Mouse (Mus musculus) midbrain, embryonic 16.5 days (tissue): ENCODE measurements around the gene Whrn. TPM values are rescaled to one million over a fixed set of nuclear protein-coding genes. Genes with fewer than 3 reads are reported as not detected.
A peak's percentile ranks its signal among the peaks of the same experiment; 100 is the strongest.

Experiments used
- ATAC-seq: fragments of 200-750 bp; cut with Nextera tagmentation; 2 replicates; pipeline ENCODE4 v1.8.0; 2017; ENCODE audit warnings: moderate TSS enrichment
- H3K27ac ChIP-seq: fragments of 300-500 bp; sonication (generic); 2 replicates; pipeline ENCODE4 v1.5.1; 2014; ENCODE audit warnings: mild to moderate bottlenecking, low read length, mixed read lengths
- H3K27me3 ChIP-seq: fragments of 300-500 bp; sonication (generic); 2 replicates; pipeline ENCODE4 v1.6.1; 2014; ENCODE audit warnings: low read depth, low read length, mixed read lengths; ENCODE audit not compliant: control insufficient read depth, insufficient read depth
- H3K36me3 ChIP-seq: fragments of 300-500 bp; sonication (generic); 2 replicates; pipeline ENCODE4 v1.6.1; 2014; ENCODE audit warnings: mild to moderate bottlenecking, low read length, moderate library complexity, mixed read lengths; ENCODE audit not compliant: control insufficient read depth, insufficient read depth
- H3K4me1 ChIP-seq: fragments of 300-500 bp; sonication (generic); 2 replicates; pipeline ENCODE4 v1.6.1; 2014; ENCODE audit warnings: mild to moderate bottlenecking, low read length, mixed read lengths; ENCODE audit not compliant: control insufficient read depth, insufficient read depth
- H3K4me2 ChIP-seq: fragments of 300-500 bp; sonication (generic); 2 replicates; pipeline ENCODE4 v1.6.1; 2014; ENCODE audit warnings: mild to moderate bottlenecking, low read length, mixed read lengths
- H3K4me3 ChIP-seq: fragments of 300-500 bp; sonication (generic); 2 replicates; pipeline ENCODE4 v1.5.1; 2014; ENCODE audit warnings: low read depth, mild to moderate bottlenecking, low read length, moderate library complexity, mixed read lengths
- H3K9ac ChIP-seq: fragments of 300-500 bp; sonication (generic); 2 replicates; pipeline ENCODE4 v1.6.1; 2014; ENCODE audit warnings: low read depth, low read length, mixed read lengths
- H3K9me3 ChIP-seq: fragments of 300-500 bp; sonication (generic); replicated peaks from 2 replicates; pipeline ENCODE4 v1.6.1; 2014; ENCODE audit warnings: mild to moderate bottlenecking, low read length, mixed read lengths; ENCODE audit not compliant: control insufficient read depth, poor library complexity, severe bottlenecking
- WGBS: fragments of 180-500 bp; shearing (Covaris S2); extraction: QIAGEN DNeasy Blood & Tissue Kit; methylation state at CpG from one replicate; pipeline ENCODE4 v1.1.7; 2014; 5-methylcytosine and 5-hydroxymethylcytosine counted together
- polyA plus RNA-seq: library from polyadenylated mRNA; unstranded; fragments of >200 nt; fragmentation: Nextera tagmentation; extraction: Ambion mirVana; gene quantifications from 2 replicates; pipeline ENCODE4 v1.2.1, GENCODE M21; 2015

The Whrn gene
- polyA plus RNA-seq, 1 experiment from 2014 or later, result 4.9 TPM

DNA sequence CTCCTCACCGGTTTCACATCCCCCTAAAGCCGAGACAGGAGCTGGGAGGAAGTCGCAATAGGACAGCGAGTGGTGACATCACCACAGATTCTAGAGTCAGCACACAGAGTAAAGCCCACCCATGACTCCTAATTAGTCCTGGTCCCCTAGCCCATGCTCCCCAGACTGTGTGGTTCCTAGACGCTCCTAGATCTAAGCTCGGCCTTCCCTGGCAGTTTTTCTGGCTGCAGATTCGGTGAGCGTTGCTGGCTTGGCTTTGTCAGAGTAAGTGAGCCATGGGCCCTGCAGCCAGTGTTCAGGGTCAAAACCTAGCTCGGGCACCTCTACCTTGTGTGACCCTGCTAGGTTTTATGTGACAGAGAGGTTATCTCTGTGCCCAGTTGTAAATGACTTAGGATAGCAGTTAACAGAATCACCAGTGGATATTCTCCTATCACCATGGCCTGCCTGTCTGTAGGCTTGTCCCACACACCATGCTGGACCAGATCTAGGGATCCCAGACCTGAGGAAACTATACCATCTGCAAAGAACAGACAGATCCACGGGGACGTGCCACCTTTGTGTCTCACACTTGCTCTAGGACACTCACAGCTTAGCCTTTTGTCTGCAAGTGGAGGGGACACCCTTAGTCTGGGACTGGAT is 105.8 kb downstream of the Whrn start:
- WGBS, result 35% methylated on average over 11 of the region's 11 CpGs
- ATAC-seq, result peak; percentile 61
- H3K27ac ChIP-seq, result peak overlapping the region; percentile 58
- H3K36me3 ChIP-seq, result peaks cover 2% of the 10 kb centered on the region; the same call in 1 of the 2 replicates
- H3K4me3 ChIP-seq, result no peak overlapping the region
- no peaks in the 10 kb centered on the region for H3K27me3 ChIP-seq
- H3K4me1 ChIP-seq, result peaks cover 6% of the 10 kb centered on the region; the same call in 1 of the 2 replicates
- H3K4me2 ChIP-seq, result no peak overlapping the region
- no peak overlapping the region for H3K9ac ChIP-seq
- no peaks in the 10 kb centered on the region for H3K9me3 ChIP-seq

DNA sequence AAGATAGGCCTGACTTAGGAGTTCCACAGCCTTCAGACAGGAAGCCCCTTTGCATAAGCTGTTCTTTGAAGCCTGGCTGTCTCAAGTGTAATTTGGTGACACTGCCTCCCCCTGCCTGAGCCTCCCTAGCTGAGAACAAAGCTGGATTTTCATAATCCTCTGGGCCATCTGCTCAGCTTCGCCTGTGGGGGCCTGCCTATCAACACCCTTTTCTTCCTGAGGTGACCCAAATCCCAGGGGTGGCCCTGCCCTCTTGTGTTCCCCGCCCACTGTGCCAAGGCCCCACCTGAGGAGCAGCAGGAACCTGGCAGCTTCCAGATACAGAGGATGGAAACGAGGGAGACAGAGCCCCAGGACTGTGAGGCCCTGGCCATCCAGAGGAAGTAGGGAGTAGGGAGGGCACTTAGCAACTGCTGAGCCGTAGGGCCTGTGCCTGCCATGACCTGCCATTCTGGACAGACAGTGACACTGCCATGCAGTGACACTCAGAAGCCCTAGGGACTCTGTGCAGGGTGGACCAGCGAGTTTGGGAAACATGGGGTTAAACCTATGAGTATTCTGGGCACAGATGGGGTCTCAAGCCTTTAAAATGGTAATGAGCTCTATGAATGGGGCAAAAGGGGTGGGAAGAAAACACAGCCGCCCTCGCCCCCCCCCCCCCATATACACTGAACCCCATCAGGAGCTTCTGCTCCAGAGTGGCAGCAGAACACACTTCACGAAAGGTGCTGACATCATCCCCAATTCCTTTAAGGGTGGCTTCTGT is 106.5 kb downstream of the Whrn start:
- Histone ChIP-seq H3K4me1 (peaks cover 6% of the 10 kb centered on the region; the same call in 1 of the 2 replicates), H3K9ac (no peak overlapping the region; the same call in 1 of the 2 replicates), H3K4me3 (no peak overlapping the region), H3K9me3 (no peaks in the 10 kb centered on the region), H3K4me2 (no peak overlapping the region), H3K27me3 (no peaks in the 10 kb centered on the region), H3K36me3 (0 out of 2 replicates have a peak, but pooled peaks cover 2% of the 10 kb centered on the region), H3K27ac (peak overlapping the region; percentile 58)
- ATAC-seq, result peak; percentile 76
- 7% methylated on average over 8 of the region's 8 CpGs for WGBS

DNA sequence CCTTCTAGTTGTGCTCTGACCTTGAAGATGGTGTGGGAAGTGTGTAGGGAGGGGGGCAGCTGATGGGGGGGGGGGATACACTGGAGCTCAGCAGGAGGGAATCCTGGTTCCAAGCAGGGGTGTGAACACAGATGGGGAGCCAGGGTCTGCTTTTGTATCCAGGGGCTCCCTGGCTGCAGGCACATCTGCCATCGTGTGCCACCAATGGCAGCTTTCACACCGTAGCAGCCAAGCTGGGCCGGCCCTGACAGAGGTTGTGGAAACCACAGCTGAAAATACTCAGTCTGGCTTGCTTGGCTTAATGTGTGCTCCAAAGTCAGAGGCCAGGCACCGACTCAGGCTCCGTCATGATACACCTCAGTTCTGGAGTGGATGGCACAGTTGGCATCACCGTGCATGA is 107.8 kb downstream of the Whrn start:
- Histone ChIP-seq H3K9ac (no peak overlapping the region), H3K9me3 (no peaks in the 10 kb centered on the region), H3K36me3 (no peaks in the 10 kb centered on the region), H3K4me2 (no peak overlapping the region), H3K4me3 (no peak overlapping the region), H3K27ac (no peak overlapping the region), H3K27me3 (no peaks in the 10 kb centered on the region), H3K4me1 (peaks cover 6% of the 10 kb centered on the region; the same call in 1 of the 2 replicates)
- no peak for ATAC-seq
- 51% methylated on average over 6 of the region's 6 CpGs for WGBS

DNA sequence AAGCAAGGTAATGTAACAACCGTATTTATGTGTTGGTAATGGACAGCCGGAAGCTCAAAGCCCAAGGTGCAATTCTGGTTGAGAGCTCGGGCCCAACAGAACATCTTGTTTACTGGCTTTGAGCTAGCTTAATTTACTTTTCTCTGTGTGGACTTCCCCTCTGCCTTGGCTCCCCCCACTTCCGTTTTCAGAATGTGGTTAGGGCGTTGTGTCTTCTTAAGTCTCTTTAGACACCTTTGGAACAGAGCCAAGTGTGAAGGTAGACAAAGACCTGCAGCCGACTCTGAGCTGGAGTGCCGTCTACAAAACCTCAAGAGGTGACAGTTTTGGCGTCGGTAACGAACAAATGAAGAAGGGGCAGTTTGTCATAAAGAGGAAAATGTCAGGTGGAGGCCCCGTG is 110.0 kb downstream of the Whrn start:
- H3K27me3 ChIP-seq, result no peaks in the 10 kb centered on the region
- no peaks in the 10 kb centered on the region for H3K9me3 ChIP-seq
- no peaks in the 10 kb centered on the region for H3K36me3 ChIP-seq
- no peak for ATAC-seq
- no peak overlapping the region for H3K4me2 ChIP-seq
- H3K9ac ChIP-seq, result no peak overlapping the region
- peaks cover 6% of the 10 kb centered on the region; the same call in 1 of the 2 replicates for H3K4me1 ChIP-seq
- H3K4me3 ChIP-seq, result no peak overlapping the region
- H3K27ac ChIP-seq, result no peak overlapping the region
- 76% methylated on average over 11 of the region's 11 CpGs for WGBS

DNA sequence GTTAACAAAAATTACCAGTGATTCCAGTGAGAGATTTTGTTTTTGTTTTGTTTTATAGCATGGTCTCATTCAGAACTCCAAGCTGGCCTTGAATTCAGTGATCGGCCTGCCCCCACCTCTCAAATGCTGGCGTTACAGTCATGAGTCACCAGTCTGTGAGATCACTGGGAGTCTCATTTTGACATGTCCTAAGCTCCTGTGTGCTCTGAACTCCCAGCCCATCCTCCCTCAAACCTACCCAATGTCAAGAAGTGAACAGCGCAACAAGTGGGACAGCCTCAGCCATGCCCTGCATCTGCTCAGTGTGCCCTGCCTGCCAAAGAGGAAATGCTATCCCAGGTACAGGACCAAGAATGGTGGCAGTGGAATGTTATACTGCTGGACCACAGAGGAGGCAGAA is 110.5 kb downstream of the Whrn start:
- no peak for ATAC-seq
- no peaks in the 10 kb centered on the region for H3K27me3 ChIP-seq
- no peaks in the 10 kb centered on the region for H3K9me3 ChIP-seq
- peaks cover 6% of the 10 kb centered on the region; the same call in 1 of the 2 replicates for H3K4me1 ChIP-seq
- no peaks in the 10 kb centered on the region for H3K36me3 ChIP-seq
- no peak overlapping the region for H3K4me2 ChIP-seq
- WGBS, result 95% methylated on average over 3 of the region's 3 CpGs
- no peak overlapping the region for H3K27ac ChIP-seq
- no peak overlapping the region for H3K4me3 ChIP-seq
- no peak overlapping the region for H3K9ac ChIP-seq

DNA sequence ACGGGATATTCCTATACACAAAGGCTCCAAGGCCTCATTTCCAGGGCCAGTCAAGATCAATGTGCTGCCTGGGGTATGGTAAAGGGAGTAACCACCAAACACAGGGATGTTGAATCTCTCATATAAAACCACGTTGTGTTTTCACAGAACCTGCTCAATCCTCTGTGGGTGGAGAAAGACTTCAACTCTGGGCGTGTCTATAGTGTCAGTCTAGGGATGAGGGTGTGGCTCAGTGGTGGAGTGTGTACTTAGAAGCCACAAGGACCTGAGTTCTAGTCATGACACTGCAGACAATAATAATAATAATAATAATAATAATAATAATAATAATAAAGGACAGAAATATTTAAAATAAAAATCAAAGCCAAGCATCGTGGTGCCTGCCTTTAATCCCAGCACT is 111.5 kb downstream of the Whrn start:
- WGBS, result 92% methylated on average over 4 of the region's 4 CpGs
- H3K9ac ChIP-seq, result no peak overlapping the region
- H3K4me1 ChIP-seq, result peaks cover 4% of the 10 kb centered on the region; the same call in 1 of the 2 replicates
- H3K4me3 ChIP-seq, result no peak overlapping the region
- no peak overlapping the region for H3K4me2 ChIP-seq
- no peaks in the 10 kb centered on the region; the same call in 1 of the 2 replicates for H3K36me3 ChIP-seq
- no peaks in the 10 kb centered on the region for H3K27me3 ChIP-seq
- no peak for ATAC-seq
- H3K27ac ChIP-seq, result no peak overlapping the region
- no peaks in the 10 kb centered on the region for H3K9me3 ChIP-seq

DNA sequence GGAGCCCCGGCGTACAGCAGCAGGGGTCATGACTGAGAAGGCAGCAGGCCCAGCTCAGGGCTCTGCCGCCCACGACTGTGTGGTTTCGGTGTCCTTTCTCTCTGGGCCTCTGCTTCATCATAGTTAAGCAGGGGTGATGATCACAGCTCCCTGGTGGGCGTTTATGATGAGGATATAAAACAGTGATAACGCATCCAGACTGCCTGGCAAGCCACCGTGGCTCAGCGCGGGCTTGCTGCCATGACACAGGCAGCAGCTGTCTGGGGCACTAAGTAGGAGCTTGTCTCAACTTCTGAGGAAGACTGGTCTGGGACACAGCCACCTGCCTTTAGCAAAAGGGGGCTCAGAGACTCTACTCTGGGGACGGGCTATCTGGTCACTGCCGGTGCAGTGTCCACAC is 112.3 kb downstream of the Whrn start:
- no peak overlapping the region for H3K9ac ChIP-seq
- 89% methylated on average over 12 of the region's 12 CpGs for WGBS
- H3K9me3 ChIP-seq, result no peaks in the 10 kb centered on the region
- no peak overlapping the region for H3K27ac ChIP-seq
- H3K4me1 ChIP-seq, result no peaks in the 10 kb centered on the region; the same call in 1 of the 2 replicates
- no peaks in the 10 kb centered on the region for H3K27me3 ChIP-seq
- H3K36me3 ChIP-seq, result no peaks in the 10 kb centered on the region; the same call in 1 of the 2 replicates
- H3K4me2 ChIP-seq, result no peak overlapping the region
- ATAC-seq, result no peak
- no peak overlapping the region for H3K4me3 ChIP-seq

DNA sequence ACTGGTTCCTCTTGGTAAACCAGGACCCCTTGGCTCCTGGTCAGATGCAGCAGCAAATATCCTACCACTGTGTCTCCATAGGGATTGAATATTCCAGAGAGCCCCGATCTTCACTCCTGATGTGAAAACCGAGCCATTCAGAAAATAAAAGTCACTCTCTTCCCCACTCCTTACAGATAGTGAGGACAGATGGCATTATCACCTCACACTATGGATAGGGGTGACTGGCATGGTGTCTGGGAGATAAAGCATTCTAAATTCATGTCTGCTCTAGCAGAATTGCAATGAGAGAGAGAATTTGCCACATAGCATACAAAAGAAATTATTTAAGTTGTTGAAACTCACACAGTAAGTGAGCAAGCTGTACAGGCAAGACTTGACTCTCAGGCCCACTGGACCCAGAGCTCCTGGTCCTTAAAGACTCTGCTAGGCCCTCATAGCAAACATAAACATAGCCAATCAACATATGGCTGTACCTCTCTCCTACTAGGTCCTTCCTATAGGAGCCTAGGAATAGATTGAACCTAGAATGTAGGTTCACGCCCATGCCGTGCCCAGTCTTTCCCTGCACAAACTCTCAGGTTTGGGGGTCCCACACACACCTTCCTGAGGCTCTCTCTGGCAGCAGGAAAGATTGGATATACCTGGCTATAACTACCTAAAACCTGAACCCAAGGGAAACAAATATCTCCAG is 113.0 kb downstream of the Whrn start:
- no peak overlapping the region for H3K9ac ChIP-seq
- no peaks in the 10 kb centered on the region; the same call in 1 of the 2 replicates for H3K36me3 ChIP-seq

More for the DNA sequence above, 113.0 kb downstream of the Whrn start:
- 94% methylated on average over 4 of the region's 4 CpGs for WGBS
- Histone ChIP-seq H3K27me3 (no peaks in the 10 kb centered on the region), H3K27ac (no peak overlapping the region), H3K9me3 (no peaks in the 10 kb centered on the region), H3K4me3 (no peak overlapping the region), H3K4me1 (no peaks in the 10 kb centered on the region), H3K4me2 (no peak overlapping the region)
- ATAC-seq, result no peak
